Mouse (Mus musculus) G1E (cell line): ENCODE measurements at regions not wholly inside any gene's neighbourhood (a gene's known extent, or its start where the extent isn't known, plus 50 kb on each side); places are given as distances from the start of the nearest gene placed in this dataset.

Source experiments
- ATAC-seq: 2 replicates; pipeline ENCODE4 v1.8.0; 2016; ENCODE audit warnings: mild to moderate bottlenecking; ENCODE audit not compliant: insufficient number of reproducible peaks, poor library complexity, low FRiP score, severe bottlenecking; ENCODE audit errors: extremely low read depth
- DNase-seq: peaks from one replicate; pipeline ENCODE4 v3.0.0; 2012; ENCODE audit warnings: low spot score
- H3K27me3 ChIP-seq: 2 replicates; pipeline ENCODE4 v1.6.1; 2012; ENCODE audit warnings: mild to moderate bottlenecking, low read length, inconsistent platforms; ENCODE audit not compliant: insufficient read depth
- H3K36me3 ChIP-seq: replicated peaks from 2 replicates; pipeline ENCODE3; 2012; ENCODE audit warnings: mild to moderate bottlenecking, inconsistent platforms
- H3K4me1 ChIP-seq: 2 replicates; pipeline ENCODE4 v1.6.1; 2012; ENCODE audit warnings: low read depth, low read length, inconsistent platforms, mixed read lengths; ENCODE audit not compliant: insufficient read depth
- H3K4me3 ChIP-seq: 2 replicates; pipeline ENCODE4 v1.5.1; 2012; ENCODE audit warnings: low read depth, mild to moderate bottlenecking, inconsistent platforms, low read length, moderate library complexity, mixed read lengths
- H3K9me3 ChIP-seq: replicated peaks from 2 replicates; pipeline ENCODE4 v1.6.1; 2012; ENCODE audit warnings: inconsistent platforms
- CTCF ChIP-seq: IDR thresholded peaks from 2 replicates; pipeline ENCODE4 v1.5.1; 2012; ENCODE audit warnings: low read depth, low read length, inconsistent platforms, mixed read lengths
- GATA1 ChIP-seq: IDR thresholded peaks from 2 replicates; pipeline ENCODE4 v1.6.1; 2012; ENCODE audit warnings: borderline replicate concordance, low read length, inconsistent platforms, mixed read lengths
- GATA2 ChIP-seq: IDR thresholded peaks from 2 replicates; pipeline ENCODE4 v1.6.1; 2012; ENCODE audit warnings: low read depth, low read length, inconsistent platforms, borderline replicate concordance
- POLR2AphosphoS5 ChIP-seq: IDR thresholded peaks from 2 replicates; pipeline ENCODE4 v1.6.1; 2012; ENCODE audit warnings: low read depth, low read length, inconsistent platforms; ENCODE audit not compliant: insufficient replicate concordance
- TAL1 ChIP-seq: conservative IDR thresholded peaks from 2 replicates; pipeline ENCODE4 v1.6.1; 2012; ENCODE audit warnings: low read depth, low read length, inconsistent platforms, mixed read lengths

GRCm38 (mm10) chr1:122607309-122607708 is 1039.5 kb upstream of the Ddx18 start:
- Histone ChIP-seq H3K4me3 (no peak overlapping the region), H3K9me3 (peaks cover 3% of the 10 kb centered on the region), H3K4me1 (no peaks in the 10 kb centered on the region), H3K36me3 (no peaks in the 10 kb centered on the region), H3K27me3 (no peaks in the 10 kb centered on the region)
- TF ChIP-seq GATA2 (no peak), GATA1 (no peak), CTCF (no peak), TAL1 (no peak)
- DNase-seq: no peak
- ATAC-seq: no peak

GRCm38 (mm10) chr1:122575954-122576353 is 1008.2 kb upstream of the Ddx18 start:
- Histone ChIP-seq H3K4me1 (no peaks in the 10 kb centered on the region), H3K36me3 (no peaks in the 10 kb centered on the region), H3K27me3 (no peaks in the 10 kb centered on the region), H3K9me3 (peaks cover 26% of the 10 kb centered on the region), H3K4me3 (no peak overlapping the region)
- ATAC-seq (no peak), DNase-seq (no peak)
- no peak for TF ChIP-seq TAL1
- no peak for TF ChIP-seq POLR2AphosphoS5
- TF ChIP-seq GATA2: no peak
- TF ChIP-seq GATA1: no peak
- no peak for TF ChIP-seq CTCF

DNA sequence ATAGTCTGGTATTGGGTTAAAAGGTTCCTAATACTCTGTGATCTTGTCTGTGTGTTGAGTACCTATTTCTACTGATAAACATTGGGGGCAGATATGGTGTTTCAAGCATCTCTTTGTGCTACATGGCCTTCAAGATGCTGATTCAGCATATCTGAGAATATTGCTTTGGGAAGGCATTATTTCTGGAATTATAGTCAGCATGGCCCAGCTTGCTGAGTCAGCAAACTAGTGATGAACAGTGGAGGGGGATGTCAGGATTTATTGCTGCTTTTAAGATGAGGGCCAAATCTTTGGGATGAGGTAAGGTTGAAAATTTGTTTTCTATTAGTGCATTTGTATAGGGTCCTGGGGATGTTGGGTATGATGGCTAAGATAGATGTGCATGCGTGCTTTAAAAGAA is 983.8 kb upstream of the Ddx18 start:
- Histone ChIP-seq H3K9me3 (peaks cover 28% of the 10 kb centered on the region), H3K27me3 (no peaks in the 10 kb centered on the region), H3K4me1 (no peaks in the 10 kb centered on the region), H3K4me3 (no peak overlapping the region), H3K36me3 (no peaks in the 10 kb centered on the region)
- DNase-seq (no peak), ATAC-seq (no peak)
- no peak for TF ChIP-seq CTCF
- no peak for TF ChIP-seq GATA2
- no peak for TF ChIP-seq GATA1
- no peak for TF ChIP-seq POLR2AphosphoS5
- no peak for TF ChIP-seq TAL1

DNA sequence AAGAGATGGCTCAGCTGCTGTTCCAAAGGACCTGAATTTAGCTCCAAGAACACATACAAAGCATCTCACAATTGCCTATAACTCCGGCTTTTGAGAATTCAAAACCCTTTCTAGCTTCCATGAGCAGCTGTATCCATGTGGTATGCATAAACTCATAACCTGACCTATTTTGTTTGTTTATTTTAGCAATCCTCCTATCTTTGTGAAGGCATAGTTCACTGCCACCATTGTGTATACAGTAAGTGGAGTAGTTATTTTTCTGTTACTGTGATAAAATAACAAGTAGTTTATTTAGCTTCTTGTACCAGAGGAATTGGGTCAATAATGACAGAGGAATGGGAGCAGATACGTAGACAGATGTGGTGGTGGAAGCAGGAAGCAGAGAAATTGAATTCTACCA is 941.8 kb upstream of the Ddx18 start:
- no peaks in the 10 kb centered on the region for H3K4me1 ChIP-seq
- TF ChIP-seq CTCF (no peak), TAL1 (no peak), GATA1 (no peak), GATA2 (no peak), POLR2AphosphoS5 (no peak)
- DNase-seq: no peak
- no peaks in the 10 kb centered on the region for H3K36me3 ChIP-seq
- 0 out of 2 replicates have a peak, but pooled peaks cover 3% of the 10 kb centered on the region for H3K9me3 ChIP-seq
- H3K4me3 ChIP-seq: no peak overlapping the region
- no peak for ATAC-seq
- no peaks in the 10 kb centered on the region for H3K27me3 ChIP-seq

- no peaks in the 10 kb centered on the region for H3K4me1 ChIP-seq
- no peak for ATAC-seq
- no peaks in the 10 kb centered on the region for H3K36me3 ChIP-seq
- H3K9me3 ChIP-seq: peaks cover 10% of the 10 kb centered on the region
- H3K4me3 ChIP-seq: no peak overlapping the region
- TF ChIP-seq GATA2 (no peak), TAL1 (no peak), POLR2AphosphoS5 (no peak), GATA1 (no peak), CTCF (no peak)
- H3K27me3 ChIP-seq: no peaks in the 10 kb centered on the region
- no peak for DNase-seq
These were observed 933.9 kb upstream of the Ddx18 start for GRCm38 (mm10) chr1:122501707-122502106.

DNA sequence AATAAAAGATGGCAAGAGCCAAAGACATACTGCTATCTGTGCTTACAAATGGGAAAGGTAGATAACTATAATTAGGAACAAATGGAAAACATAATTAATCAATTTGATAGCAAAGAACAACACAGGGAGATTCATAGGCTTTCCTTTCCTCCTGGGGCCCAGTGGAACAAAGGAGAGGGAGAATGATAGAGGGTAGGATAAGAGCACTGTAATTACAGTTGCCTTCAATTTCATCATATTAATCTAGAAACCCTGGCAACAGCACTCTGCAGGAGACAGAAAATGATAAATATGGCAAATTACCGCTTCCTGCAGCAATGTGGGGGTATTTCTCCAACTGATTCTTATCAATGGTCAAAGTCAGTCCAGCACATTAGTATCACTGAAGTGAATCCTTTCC is 910.2 kb upstream of the Ddx18 start:
- Histone ChIP-seq H3K4me1 (no peaks in the 10 kb centered on the region), H3K4me3 (no peak overlapping the region), H3K9me3 (no peaks in the 10 kb centered on the region), H3K27me3 (no peaks in the 10 kb centered on the region), H3K36me3 (no peaks in the 10 kb centered on the region)
- no peak for ATAC-seq
- DNase-seq: no peak
- TF ChIP-seq GATA1: no peak
- TF ChIP-seq CTCF: no peak
- no peak for TF ChIP-seq TAL1
- TF ChIP-seq GATA2: no peak
- TF ChIP-seq POLR2AphosphoS5: no peak

GRCm38 (mm10) chr1:122463931-122464330 is 896.1 kb upstream of the Ddx18 start:
- Histone ChIP-seq H3K4me1 (no peaks in the 10 kb centered on the region), H3K27me3 (no peaks in the 10 kb centered on the region), H3K36me3 (no peaks in the 10 kb centered on the region), H3K9me3 (peaks cover 9% of the 10 kb centered on the region), H3K4me3 (no peak overlapping the region)
- TF ChIP-seq POLR2AphosphoS5 (no peak), TAL1 (no peak), GATA1 (no peak)
- DNase-seq (no peak), ATAC-seq (no peak)
